Mouse (Mus musculus) ES-E14 (cell line): Measurements from ENCODE around the gene Ttc37.

Source experiments
- CHD2 ChIP-seq: IDR thresholded peaks from 2 replicates; pipeline ENCODE4 v1.6.1; 2014; ENCODE audit warnings: mild to moderate bottlenecking, low read depth, low read length, inconsistent platforms
- HCFC1 ChIP-seq: IDR thresholded peaks from 2 replicates; pipeline ENCODE4 v1.6.1; 2012; ENCODE audit warnings: low read length, inconsistent platforms, borderline replicate concordance; ENCODE audit not compliant: insufficient read depth
- MAFK ChIP-seq: IDR thresholded peaks from 2 replicates; pipeline ENCODE4 v1.6.1; 2014; ENCODE audit warnings: mild to moderate bottlenecking, low read depth, low read length, inconsistent platforms; ENCODE audit not compliant: insufficient read depth
- ZC3H11A ChIP-seq: IDR thresholded peaks from 2 replicates; pipeline ENCODE4 v1.6.1; 2012; ENCODE audit warnings: low read depth, mild to moderate bottlenecking, inconsistent platforms, low read length, borderline replicate concordance
- ZNF384 ChIP-seq: IDR thresholded peaks from 2 replicates; pipeline ENCODE4 v1.6.1; 2012; ENCODE audit warnings: low read depth, low read length, inconsistent platforms

- no peak for TF ChIP-seq MAFK
- TF ChIP-seq HCFC1 = no peak
- TF ChIP-seq ZC3H11A = no peak
- TF ChIP-seq ZNF384 = no peak
- no peak for TF ChIP-seq CHD2
Measured at GRCm38 (mm10) chr13:76157099-76157498, 58.6 kb downstream of the Ttc37 start.
